Mouse (Mus musculus): ENCODE measurements around the gene Cd83. TPM values are rescaled to one million over a fixed set of nuclear protein-coding genes. Genes with fewer than 3 reads are reported as not detected.

Cd83 gene
- total RNA-seq, 2 experiments from 2014 or later = 5.5 to 6.4 TPM

DNA sequence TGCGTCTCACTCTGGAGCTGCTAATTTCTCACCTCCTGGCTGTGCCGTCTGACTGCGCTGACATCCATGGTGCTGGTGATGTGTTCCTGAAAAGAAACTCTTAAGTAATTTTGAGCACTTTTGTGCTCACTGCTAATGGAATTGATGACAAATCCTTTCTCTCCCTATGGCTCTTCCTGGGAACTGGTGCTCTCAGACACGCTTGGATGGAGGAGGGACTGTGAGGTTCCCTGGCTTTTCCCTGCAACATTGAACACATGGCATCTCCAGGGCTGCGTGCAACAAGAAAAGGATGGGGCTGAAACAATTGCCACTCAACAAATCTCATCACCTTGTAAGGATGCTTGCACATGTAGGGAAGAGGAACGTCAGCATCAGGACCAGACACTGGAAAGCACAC lies 11.6 kb upstream of the Cd83 start:
- intact Hi-C loops (cut with DNase I) = no loop called here
- DNase-seq (ENCODE audit: low spot score in 2 of 2) = no peak

DNA sequence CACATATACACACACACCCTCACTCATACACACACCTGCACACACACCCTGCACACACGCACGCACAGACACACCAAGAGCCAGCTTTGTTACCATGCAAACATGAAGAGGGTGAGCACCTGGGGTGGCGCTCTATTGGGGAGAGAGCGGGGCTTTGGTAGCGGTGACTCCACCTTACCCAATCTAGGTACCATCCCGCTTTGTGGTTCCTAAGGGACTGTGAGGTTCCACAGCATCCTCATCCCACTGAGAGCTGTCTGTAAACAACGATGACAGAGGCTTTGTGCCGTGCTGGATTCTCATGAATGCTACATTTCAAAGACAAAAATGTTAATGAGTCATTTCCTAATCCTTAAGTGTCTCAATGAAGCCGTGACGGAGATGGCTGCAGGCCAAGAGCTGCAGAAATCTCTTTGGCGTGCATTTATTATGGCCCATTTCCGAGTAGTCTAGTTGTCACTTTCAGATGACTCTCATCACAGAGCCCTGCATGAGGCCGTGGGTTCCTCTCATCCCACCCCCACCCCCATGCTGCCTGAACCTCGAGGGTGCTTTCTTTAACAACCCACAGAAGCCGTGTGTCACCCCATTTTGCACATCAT lies 10.5 kb upstream of the Cd83 start:
- intact Hi-C loops (cut with DNase I) = no loop called here
- peak; percentile 65 to 73 for DNase-seq (ENCODE audit: low spot score in 2 of 2)

DNA sequence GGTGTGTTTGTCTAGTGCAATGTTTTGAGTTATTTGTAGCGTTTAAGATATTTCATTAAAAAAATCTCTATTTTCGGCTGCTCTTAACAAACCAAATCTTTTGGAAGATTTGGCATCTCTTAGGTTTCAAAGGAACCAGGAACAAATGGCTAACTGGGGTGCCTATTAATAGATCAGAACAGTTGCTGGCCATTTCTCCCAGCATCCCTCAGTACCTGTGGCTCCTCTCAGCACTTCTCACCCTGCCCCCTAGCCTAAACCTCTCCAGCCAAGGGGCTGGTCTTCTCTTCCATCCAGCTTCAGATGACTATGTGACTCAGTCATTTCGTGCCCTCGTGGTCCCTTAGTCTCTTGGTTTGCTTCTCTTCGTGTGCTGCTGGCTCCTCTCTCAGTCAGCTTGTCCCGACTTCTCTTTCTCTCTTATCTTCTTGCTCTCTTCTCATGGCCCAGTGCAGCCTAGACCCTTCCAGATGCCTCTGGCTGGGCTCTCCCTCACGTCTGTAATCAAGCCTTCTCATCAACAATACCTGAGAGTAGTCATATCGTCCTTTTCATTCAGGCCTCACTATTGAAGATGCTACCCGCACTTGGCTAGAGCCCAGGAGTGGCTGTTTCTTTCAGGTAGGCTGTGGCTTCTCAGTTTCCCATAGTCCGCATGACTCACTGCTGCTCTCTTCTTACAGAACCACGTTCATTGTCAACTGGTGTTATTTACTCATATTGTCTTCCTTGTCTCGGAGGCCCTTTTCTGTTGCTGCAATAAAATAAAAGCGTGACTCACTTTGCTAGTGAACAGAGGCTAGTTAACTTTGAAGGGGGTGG lies 9.8 kb upstream of the Cd83 start:
- intact Hi-C loops (cut with DNase I) = no loop called here
- no peak for DNase-seq (ENCODE audit: low spot score in 2 of 2)

DNA sequence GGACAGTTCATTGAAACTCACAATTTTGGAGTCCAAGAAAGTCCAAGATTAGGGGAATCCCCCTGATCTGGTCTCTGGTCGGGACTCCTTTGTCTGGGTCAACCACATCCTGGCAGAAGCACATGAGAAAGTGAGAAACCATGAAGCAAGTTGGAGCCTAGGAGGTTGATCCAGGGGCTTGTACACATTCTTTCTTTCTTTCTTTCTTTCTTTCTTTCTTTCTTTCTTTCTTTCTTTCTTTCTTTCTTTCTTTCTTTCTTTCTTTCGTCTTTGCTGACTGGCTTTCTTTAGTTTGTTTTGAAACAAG lies 9.2 kb upstream of the Cd83 start:
- intact Hi-C loops (cut with DNase I) = no loop called here
- no peak for DNase-seq (ENCODE audit: low spot score in 2 of 2)

DNA sequence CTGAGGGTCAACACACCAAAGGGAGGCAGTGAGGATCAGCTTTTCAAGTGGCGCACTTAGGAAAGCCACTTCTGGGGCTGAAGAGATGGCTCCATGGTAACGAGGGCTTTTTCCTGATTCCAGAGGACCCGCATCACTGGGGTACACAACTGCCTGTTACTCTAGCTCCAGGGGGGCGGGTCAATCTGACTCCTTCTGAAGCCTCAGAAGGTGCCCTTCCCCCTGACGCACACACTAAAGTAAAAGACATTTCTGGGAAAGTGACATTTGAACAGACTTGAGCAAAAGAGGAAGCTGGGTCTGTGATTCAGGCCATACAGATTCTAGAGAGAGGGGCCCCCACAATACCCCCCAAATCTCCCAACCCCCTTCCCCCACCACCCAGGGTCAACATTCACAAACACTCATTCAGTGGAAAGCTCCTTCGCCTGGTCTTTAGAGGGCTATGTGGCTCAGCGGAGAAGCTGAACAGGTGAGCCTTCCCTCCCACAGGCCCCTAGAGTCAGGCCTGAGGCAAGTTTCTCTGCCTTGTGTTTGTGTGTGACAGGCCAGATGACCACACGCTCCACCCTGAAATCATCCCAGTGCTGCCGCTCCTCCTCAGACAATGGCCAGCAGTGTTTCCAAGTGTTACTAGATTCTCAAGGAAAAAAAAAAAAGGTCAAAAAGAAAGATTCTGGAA lies 7.1 kb upstream of the Cd83 start:
- intact Hi-C loops (cut with DNase I) = no loop called here
- no peak for DNase-seq (ENCODE audit: low spot score in 2 of 2)

DNA sequence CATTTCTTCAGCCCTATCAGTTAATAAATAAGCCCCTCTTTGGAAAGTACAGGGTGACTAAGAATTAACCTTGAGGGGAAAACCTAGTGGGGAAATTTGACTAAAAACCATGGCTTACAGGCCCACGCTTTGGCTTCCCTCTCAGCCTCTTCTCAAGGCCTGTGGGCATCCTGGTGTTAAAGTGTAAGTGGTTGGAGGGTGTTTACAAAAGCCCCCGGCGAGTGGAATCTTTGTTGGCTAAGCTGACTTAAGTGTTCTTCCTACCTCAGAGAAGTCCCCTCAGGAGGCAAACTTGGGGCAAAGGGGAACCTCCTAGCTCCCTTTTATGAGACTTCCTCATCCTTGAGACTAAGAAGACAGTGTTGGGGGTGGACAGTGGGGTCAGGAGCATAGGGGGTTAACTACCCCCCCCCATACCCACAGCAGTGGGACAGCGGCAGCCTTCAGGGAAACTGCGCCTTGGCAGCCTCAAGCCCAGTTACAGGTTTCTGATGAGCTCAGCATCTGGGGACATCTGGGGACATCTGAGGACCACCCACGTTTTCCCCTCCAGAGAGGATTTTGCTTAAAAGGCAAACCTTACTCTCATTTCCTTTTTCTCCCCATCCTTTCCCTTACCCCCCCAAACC lies 6.4 kb upstream of the Cd83 start:
- intact Hi-C loops (cut with DNase I) = no loop called here
- DNase-seq (ENCODE audit: low spot score in 2 of 2) = no peak

DNA sequence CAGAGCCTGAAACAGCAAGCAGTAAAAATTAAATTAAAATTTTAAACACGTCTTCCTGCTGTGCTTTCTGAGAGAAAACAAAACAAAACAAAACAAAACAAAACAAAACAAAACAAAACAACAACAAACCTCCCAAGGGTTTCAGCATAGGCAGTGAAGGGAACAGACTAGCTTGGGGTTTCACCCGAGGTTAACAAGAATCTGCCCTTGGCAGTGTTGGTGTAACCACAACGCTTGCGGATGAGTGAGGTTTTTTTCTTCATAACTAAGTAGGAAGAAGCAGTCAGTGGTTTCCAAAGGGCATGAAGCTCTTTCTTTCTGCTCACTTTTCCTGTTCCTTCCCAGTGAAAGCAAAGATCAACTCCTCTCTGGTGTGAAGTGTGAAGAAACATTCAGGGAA lies 5.6 kb upstream of the Cd83 start:
- intact Hi-C loops (cut with DNase I) = no loop called here
- DNase-seq (ENCODE audit: low spot score in 2 of 2) = no peak

DNA sequence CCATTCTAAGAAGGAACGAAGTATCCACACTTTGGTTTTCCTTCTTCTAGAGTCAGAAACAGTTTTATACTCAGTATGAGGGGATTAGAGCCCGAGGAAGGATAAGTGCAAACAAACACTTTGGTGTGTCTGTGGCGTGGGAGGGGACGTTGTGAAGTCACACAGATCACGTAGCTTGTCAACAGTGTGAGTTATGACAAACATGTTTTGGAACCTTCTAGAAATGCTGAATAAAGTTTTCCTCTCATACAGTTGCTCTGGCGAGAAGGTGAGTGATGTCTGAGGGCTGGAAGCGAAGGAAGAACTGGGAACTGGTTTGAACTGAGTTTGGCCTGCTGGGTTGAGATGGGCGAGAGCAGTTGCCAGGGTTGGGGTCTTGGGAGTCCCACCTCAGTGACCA lies 4.5 kb upstream of the Cd83 start:
- no peak for DNase-seq (ENCODE audit: low spot score in 2 of 2)
- intact Hi-C loops (cut with DNase I) = no loop called here

DNA sequence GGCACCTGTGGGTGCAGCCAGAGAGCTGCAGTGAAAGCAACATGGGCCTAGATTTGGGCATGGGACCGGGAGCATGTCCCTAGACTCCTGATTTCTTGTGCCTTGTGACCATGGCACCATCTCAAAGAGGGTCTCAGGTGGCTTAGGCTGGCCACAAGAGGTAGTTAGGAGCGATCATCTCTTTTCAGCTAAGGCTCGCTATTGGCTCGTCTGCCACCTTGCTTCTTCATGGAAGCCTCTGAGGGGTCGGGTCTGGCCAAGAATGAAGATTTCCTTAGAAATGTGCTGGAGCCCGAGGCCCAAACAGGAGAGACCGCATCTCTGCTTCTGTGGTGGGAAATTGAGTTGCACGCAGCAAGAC lies 1.1 kb downstream of the Cd83 start:
- no peak for DNase-seq (ENCODE audit: low spot score in 2 of 2)
- intact Hi-C loops (cut with DNase I) = no loop called here

DNA sequence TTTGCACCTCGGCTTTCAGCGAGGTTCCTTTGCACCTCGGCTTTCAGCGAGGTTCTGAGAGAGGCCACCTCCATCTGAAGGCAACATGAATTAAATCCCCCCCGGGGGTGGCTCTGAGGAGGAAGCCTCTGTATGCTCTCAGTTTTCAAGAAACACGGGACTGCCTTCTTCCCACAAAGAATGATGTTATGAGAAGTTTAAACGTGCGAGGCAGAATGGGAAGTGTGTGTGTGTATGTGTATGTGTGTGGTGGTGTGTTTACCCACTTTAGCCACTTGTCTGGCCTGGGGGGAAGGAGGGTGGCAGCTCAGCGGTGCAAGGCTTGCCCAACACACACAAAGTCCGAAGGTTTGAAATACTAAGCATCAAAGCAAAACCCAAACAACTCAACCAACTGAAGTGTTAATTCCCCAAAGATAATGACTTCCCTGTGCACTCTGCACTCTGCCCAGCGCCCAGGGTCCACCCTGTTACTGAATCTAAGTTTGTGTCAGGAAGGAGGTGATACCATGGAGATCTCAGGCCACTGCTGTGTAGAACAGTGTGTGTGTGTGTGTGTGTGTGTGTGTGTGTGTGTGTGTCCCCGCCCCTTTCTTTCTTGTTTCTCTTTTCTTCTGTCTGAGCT lies 1.7 kb downstream of the Cd83 start:
- intact Hi-C loops (cut with DNase I) = no loop called here

DNA sequence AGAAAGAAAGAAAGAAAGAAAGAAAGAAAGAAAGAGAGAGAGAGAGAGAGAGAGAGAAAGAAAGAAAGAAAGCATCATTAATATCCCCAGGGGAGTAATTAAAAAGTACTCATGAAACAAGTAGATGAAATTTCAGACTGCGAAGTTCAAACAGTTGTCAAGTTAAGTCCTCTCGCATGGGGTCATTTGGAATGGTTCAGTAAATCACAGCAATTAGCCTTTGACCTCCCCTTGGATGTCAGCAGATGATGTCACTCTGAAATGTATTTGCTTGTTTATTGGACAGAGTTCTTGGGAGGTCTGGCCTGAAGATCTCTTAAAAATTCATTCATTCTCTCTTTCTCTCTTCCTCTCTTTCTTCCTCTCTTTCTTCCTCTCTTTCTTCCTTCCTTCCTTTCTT lies 2.7 kb downstream of the Cd83 start:
- intact Hi-C loops (cut with DNase I) = no loop called here

More for the DNA sequence above, 1.7 kb downstream of the Cd83 start:
- DNase-seq (ENCODE audit: low spot score in 2 of 2) = no peak

DNA sequence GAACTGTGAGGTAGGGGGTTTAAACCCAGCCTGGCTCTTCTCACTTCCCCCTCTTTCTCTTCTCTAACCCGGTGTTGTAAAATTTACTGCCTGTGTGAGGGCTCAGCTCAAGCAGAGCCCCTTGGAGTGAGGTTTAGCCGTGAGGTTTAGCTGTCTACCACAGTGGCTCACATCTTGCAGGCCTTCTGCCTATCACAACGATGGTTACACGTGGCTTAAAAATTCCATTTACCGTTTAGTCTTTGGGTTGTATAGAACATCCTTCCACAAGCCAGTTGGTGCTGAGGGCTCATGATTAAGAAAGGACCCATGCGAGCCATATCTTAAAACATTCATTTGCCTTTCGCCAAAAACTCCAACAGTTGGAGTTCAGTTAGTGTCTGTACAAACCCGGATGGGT lies 3.5 kb downstream of the Cd83 start:
- intact Hi-C loops (cut with DNase I) = no loop called here
- no peak for DNase-seq (ENCODE audit: low spot score in 2 of 2)

More for the DNA sequence above, 2.7 kb downstream of the Cd83 start:
- DNase-seq (ENCODE audit: low spot score in 2 of 2) = no peak

DNA sequence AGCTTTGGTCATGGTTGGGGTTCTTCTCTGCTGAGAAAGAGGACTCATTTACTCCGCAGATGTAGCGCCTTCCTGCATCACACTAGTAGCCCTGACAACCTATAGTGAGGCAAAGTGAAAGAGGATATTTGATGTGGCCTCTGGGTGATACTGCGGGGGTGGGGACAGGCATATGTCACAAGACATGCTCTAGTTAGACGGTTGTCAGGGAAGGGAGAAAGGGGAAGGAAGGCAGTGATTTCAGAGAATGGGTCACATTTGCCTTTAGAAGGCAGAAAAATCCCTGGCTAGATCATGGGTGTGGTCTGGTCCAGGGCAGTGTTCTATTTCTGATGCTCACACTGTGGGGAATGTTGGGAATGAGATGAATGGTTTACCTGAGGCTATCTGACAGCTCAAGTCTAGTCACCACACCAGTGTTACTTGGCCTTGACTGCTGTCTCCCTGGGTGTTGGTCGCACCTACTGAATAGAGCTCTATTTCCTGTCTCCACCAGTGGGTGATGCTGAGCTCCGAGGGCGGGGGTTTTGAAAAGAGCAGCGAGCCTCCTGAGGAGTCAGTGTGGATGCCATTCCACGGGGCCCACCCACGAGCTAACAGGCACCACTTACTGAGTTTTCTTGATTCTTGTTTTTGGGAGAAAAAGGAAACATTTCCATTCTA lies 4.5 kb downstream of the Cd83 start:
- DNase-seq (ENCODE audit: low spot score in 2 of 2) = peak in 1 of 2 experiments; percentile 50
- intact Hi-C loops (cut with DNase I) = no loop called here

DNA sequence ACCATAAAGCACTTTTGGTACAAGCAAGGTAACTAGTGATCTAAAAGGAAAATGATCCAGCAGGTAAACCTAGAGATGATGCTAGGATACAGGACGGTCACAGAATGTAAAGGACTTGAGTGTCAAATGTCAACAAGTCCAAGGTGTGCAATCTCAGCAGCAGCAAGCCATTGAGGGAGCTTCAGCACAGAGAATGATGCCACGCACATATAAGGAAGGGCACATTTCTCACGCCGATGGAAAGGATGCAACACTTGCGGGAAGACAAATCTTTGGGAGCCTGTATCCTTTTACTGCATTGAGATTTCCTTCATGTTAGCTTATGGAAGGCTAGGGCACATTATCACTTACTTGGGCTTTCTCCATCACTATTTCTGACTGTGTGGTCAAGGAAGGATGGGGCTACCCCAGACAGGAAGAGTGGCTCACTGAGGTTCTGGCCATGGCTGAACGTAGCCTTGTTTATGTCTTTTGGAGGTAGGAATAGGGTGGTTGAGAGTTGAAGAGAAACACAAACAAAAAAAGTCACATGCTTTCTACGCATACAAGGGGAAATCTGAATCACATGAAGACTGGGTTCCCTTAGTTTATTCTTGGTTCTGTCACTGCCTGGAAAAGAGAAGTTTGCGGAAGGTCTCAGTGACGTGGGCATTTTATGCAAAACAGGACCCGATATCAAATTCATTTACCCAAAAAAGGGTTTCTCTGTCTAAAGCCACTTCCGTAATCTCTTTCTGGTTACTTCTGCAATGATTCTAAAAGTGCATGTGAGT lies 5.8 kb downstream of the Cd83 start:
- intact Hi-C loops (cut with DNase I) = no loop called here

DNA sequence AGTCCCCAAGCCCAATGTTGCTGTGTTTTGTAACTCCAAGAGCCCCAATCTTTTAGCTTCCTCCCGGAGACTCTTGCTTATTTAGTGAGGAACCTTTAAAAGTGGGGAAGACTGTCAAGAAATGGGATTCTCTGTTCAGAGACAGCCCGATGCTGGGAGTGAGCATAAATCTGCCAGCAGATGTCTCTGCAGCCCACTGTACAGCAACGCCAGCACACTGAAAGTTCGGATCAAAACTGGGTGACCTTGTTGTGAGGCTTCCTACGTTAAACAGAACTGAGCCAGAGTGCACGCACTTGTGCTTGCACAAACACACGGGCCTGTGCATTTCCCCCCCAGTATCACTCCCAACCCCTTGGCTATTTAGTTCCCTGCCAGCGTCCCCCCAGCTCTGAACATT lies 10.8 kb downstream of the Cd83 start:
- intact Hi-C loops (cut with DNase I) = loop anchor here (5.0 kb wide), 1 partner anchor 1182 kb away; no protein-coding TSS in a partner anchor
- peak; percentile 33 to 62 for DNase-seq (ENCODE audit: low spot score in 2 of 2)

More for the DNA sequence above, 5.8 kb downstream of the Cd83 start:
- no peak for DNase-seq (ENCODE audit: low spot score in 2 of 2)

DNA sequence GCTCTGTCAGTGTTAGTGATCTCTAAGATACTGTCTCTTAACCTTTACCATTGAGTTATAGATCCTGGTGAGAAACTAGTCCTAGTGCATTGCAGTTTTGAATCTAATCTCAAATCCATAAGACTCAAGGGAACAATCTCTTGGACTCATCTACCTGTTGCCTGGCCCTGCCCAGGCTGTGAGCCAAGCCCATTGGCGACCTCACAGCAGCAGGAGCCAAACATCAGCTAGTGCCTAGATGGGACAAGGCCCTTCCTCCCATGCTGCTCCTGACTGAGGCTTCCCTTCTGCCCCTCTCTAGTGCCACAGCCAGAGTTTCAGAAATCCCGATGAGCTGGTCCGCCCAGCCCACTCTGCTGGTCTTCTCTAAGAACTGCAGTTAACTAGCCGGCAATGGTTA lies 14.1 kb downstream of the Cd83 start:
- no peak for DNase-seq (ENCODE audit: low spot score in 2 of 2)
- intact Hi-C loops (cut with DNase I) = loop anchor here (5.0 kb wide), 1 partner anchor 1179 kb away; no protein-coding TSS in a partner anchor

DNA sequence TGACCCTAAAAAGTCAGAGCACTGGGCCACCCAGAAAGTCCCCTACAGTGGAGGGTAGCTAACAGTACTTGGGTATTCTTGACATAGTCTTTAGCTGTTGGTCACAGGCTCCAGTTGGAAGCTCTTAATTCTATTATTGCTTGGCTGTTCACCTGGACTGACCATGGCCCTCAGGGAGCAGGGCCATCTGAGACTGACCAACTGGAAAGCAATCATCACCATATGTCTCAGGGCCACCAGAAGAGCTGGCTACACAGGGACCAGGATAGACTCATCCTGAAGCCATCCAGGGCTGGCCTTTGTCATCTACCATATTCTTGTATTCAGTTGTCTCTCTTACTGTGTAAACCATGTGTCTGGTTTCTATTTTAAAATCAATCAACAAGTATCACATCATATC lies 15.6 kb downstream of the Cd83 start:
- intact Hi-C loops (cut with DNase I) = no loop called here

DNA sequence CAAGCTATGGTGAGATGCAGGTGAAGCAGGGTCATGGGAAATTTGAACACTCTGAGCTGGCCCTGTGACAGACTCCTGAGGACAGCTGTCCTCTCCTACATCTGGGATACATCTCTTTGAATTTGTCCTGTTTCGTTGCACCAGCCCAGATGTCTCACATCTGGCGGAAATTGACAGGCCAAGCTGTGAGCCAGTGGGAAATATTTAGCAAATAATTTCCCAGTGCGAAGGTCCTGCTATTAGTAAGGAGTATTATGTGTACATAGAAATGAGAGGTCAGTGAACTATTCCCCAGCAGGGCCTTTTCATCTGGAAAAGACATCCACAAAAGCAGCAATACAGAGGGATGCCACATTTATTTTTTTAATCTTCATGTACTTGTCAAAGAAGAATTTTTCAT lies 17.4 kb downstream of the Cd83 start:
- no peak for DNase-seq (ENCODE audit: low spot score in 2 of 2)
- intact Hi-C loops (cut with DNase I) = no loop called here

More for the DNA sequence above, 15.6 kb downstream of the Cd83 start:
- DNase-seq (ENCODE audit: low spot score in 2 of 2) = no peak

Measured in left cerebral cortex, postnatal 14 days (tissue).